Mouse (Mus musculus): Measurements from ENCODE around the gene Ces1e. TPM values are rescaled to one million over a fixed set of nuclear protein-coding genes. Genes with fewer than 3 reads are reported as not detected.
A peak's percentile ranks its signal among the peaks of the same experiment; 100 is the strongest.

Gene Ces1e
- polyA plus RNA-seq (2015; fragmentation: Nextera tagmentation; extraction: Ambion mirVana), result 1.7 and 2.8 TPM in 2 replicates

GRCm38 (mm10) chr8:93229446-93229845 lies at the start of gene Ces1e:
Ces1e (minus strand) TSS chr8:93229619.
- Histone ChIP-seq H3K36me3 (no peaks in the 10 kb centered on the region), H3K9me3 (no peaks in the 10 kb centered on the region), H3K4me2 (replicated peaks) (peak within 1 kb of the TSS; percentile 42), H3K4me3 (replicated peaks) (no peak within 1 kb of the TSS), H3K27me3 (replicated peaks) (no peaks in the 10 kb centered on the region), H3K4me1 (replicated peaks) (no peaks in the 10 kb centered on the region), H3K9ac (no peak within 1 kb of the TSS), H3K27ac (0 out of 2 replicates have a peak within 1 kb of the TSS, but pooled peaks have one; percentile 33)
- peak; percentile 94 for ATAC-seq

- H3K9me3 ChIP-seq, result no peaks in the 10 kb centered on the region
Measured at GRCm38 (mm10) chr8:93278176-93278805, 48.9 kb upstream of the Ces1e start.

GRCm38 (mm10) chr8:93274609-93275008 lies 45.2 kb upstream of the Ces1e start:
- Histone ChIP-seq H3K9ac (no peak overlapping the region), H3K36me3 (no peaks in the 10 kb centered on the region), H3K27me3 (replicated peaks) (no peaks in the 10 kb centered on the region), H3K4me1 (replicated peaks) (no peaks in the 10 kb centered on the region), H3K4me3 (replicated peaks) (no peak overlapping the region), H3K4me2 (replicated peaks) (no peak overlapping the region), H3K9me3 (no peaks in the 10 kb centered on the region), H3K27ac (no peak overlapping the region)
- no peak for ATAC-seq
- 71% methylated on average over 4 of the region's 4 CpGs for WGBS

More at GRCm38 (mm10) chr8:93278176-93278805, 48.9 kb upstream of the Ces1e start:
- Histone ChIP-seq H3K27me3 (replicated peaks) (no peaks in the 10 kb centered on the region), H3K9ac (no peak overlapping the region), H3K4me3 (replicated peaks) (no peak overlapping the region), H3K4me2 (replicated peaks) (no peak overlapping the region), H3K27ac (no peak overlapping the region), H3K36me3 (no peaks in the 10 kb centered on the region), H3K4me1 (replicated peaks) (no peaks in the 10 kb centered on the region)
- no peak for ATAC-seq
- WGBS, result 72% methylated on average over 4 of the region's 4 CpGs

- Histone ChIP-seq H3K27me3 (replicated peaks) (no peaks in the 10 kb centered on the region), H3K4me3 (replicated peaks) (no peak overlapping the region), H3K9ac (no peak overlapping the region), H3K4me1 (replicated peaks) (no peaks in the 10 kb centered on the region), H3K27ac (no peak overlapping the region), H3K9me3 (no peaks in the 10 kb centered on the region), H3K36me3 (no peaks in the 10 kb centered on the region), H3K4me2 (replicated peaks) (no peak overlapping the region)
- peak; percentile 68 for ATAC-seq
- 80% methylated on average over 3 of the region's 3 CpGs for WGBS
Measured at GRCm38 (mm10) chr8:93273321-93273720, 43.9 kb upstream of the Ces1e start.

GRCm38 (mm10) chr8:93272686-93273085 lies 43.3 kb upstream of the Ces1e start:
- Histone ChIP-seq H3K4me3 (replicated peaks) (no peak overlapping the region), H3K27me3 (replicated peaks) (no peaks in the 10 kb centered on the region), H3K4me2 (replicated peaks) (no peak overlapping the region), H3K36me3 (no peaks in the 10 kb centered on the region), H3K27ac (no peak overlapping the region), H3K9me3 (no peaks in the 10 kb centered on the region), H3K4me1 (replicated peaks) (no peaks in the 10 kb centered on the region), H3K9ac (no peak overlapping the region)
- ATAC-seq, result no peak
- WGBS, result 78% methylated on average over 4 of the region's 4 CpGs

GRCm38 (mm10) chr8:93261436-93261835 lies 32.0 kb upstream of the Ces1e start:
- ATAC-seq, result no peak
- Histone ChIP-seq H3K9ac (no peak overlapping the region), H3K27ac (no peak overlapping the region), H3K4me3 (replicated peaks) (no peak overlapping the region), H3K4me2 (replicated peaks) (no peak overlapping the region), H3K9me3 (no peaks in the 10 kb centered on the region), H3K27me3 (replicated peaks) (no peaks in the 10 kb centered on the region), H3K36me3 (no peaks in the 10 kb centered on the region), H3K4me1 (replicated peaks) (no peaks in the 10 kb centered on the region)
- 38% methylated on average over 2 of the region's 2 CpGs for WGBS

- no peaks in the 10 kb centered on the region for H3K36me3 ChIP-seq
- H3K27me3 ChIP-seq (replicated peaks), result no peaks in the 10 kb centered on the region
- WGBS, result 91% methylated on average over 1 of the region's 1 CpGs
- H3K27ac ChIP-seq, result no peak overlapping the region
- no peaks in the 10 kb centered on the region for H3K4me1 ChIP-seq (replicated peaks)
- H3K9ac ChIP-seq, result no peak overlapping the region
- no peak overlapping the region for H3K4me3 ChIP-seq (replicated peaks)
- ATAC-seq, result peak; percentile 41
- no peaks in the 10 kb centered on the region for H3K9me3 ChIP-seq
- H3K4me2 ChIP-seq (replicated peaks), result no peak overlapping the region
Measured at GRCm38 (mm10) chr8:93252400-93252925, 23.0 kb upstream of the Ces1e start.

GRCm38 (mm10) chr8:93246057-93246456 lies 16.6 kb upstream of the Ces1e start:
- Histone ChIP-seq H3K27me3 (replicated peaks) (no peaks in the 10 kb centered on the region), H3K36me3 (no peaks in the 10 kb centered on the region), H3K4me3 (replicated peaks) (no peak overlapping the region), H3K9me3 (no peaks in the 10 kb centered on the region), H3K27ac (no peak overlapping the region), H3K9ac (no peak overlapping the region), H3K4me2 (replicated peaks) (no peak overlapping the region), H3K4me1 (replicated peaks) (no peaks in the 10 kb centered on the region)
- WGBS, result 69% methylated on average over 2 of the region's 2 CpGs
- ATAC-seq, result peak; percentile 80

- no peaks in the 10 kb centered on the region for H3K4me1 ChIP-seq (replicated peaks)
- no peak overlapping the region for H3K9ac ChIP-seq
- H3K27ac ChIP-seq, result no peak overlapping the region
- no peak for ATAC-seq
- no peak overlapping the region for H3K4me3 ChIP-seq (replicated peaks)
- H3K27me3 ChIP-seq (replicated peaks), result no peaks in the 10 kb centered on the region
- H3K36me3 ChIP-seq, result no peaks in the 10 kb centered on the region
- no peaks in the 10 kb centered on the region for H3K9me3 ChIP-seq
- H3K4me2 ChIP-seq (replicated peaks), result no peak overlapping the region
Measured at GRCm38 (mm10) chr8:93239884-93240283, 10.5 kb upstream of the Ces1e start.

- no peak for ATAC-seq
- Histone ChIP-seq H3K4me3 (replicated peaks) (no peak overlapping the region), H3K9ac (no peak overlapping the region), H3K36me3 (no peaks in the 10 kb centered on the region), H3K27ac (no peak overlapping the region), H3K4me2 (replicated peaks) (no peak overlapping the region), H3K9me3 (no peaks in the 10 kb centered on the region), H3K27me3 (replicated peaks) (no peaks in the 10 kb centered on the region), H3K4me1 (replicated peaks) (no peaks in the 10 kb centered on the region)
- 83% methylated on average over 1 of the region's 1 CpGs for WGBS
Measured at GRCm38 (mm10) chr8:93235681-93236080, 6.3 kb upstream of the Ces1e start.

GRCm38 (mm10) chr8:93234706-93235105 lies 5.3 kb upstream of the Ces1e start:
- Histone ChIP-seq H3K9ac (no peak overlapping the region), H3K36me3 (no peaks in the 10 kb centered on the region), H3K27me3 (replicated peaks) (no peaks in the 10 kb centered on the region), H3K4me1 (replicated peaks) (no peaks in the 10 kb centered on the region), H3K4me2 (replicated peaks) (no peak overlapping the region), H3K4me3 (replicated peaks) (no peak overlapping the region), H3K27ac (no peak overlapping the region), H3K9me3 (no peaks in the 10 kb centered on the region)
- WGBS, result 86% methylated on average over 1 of the region's 1 CpGs
- ATAC-seq, result no peak

GRCm38 (mm10) chr8:93234068-93234467 lies 4.6 kb upstream of the Ces1e start:
- H3K4me2 ChIP-seq (replicated peaks), result no peak overlapping the region
- H3K9ac ChIP-seq, result no peak overlapping the region
- 63% methylated on average over 6 of the region's 6 CpGs for WGBS
- H3K4me3 ChIP-seq (replicated peaks), result no peak overlapping the region
- H3K4me1 ChIP-seq (replicated peaks), result no peaks in the 10 kb centered on the region
- no peaks in the 10 kb centered on the region for H3K36me3 ChIP-seq
- H3K27me3 ChIP-seq (replicated peaks), result no peaks in the 10 kb centered on the region
- H3K27ac ChIP-seq, result no peak overlapping the region
- ATAC-seq, result no peak
- no peaks in the 10 kb centered on the region for H3K9me3 ChIP-seq

DNA sequence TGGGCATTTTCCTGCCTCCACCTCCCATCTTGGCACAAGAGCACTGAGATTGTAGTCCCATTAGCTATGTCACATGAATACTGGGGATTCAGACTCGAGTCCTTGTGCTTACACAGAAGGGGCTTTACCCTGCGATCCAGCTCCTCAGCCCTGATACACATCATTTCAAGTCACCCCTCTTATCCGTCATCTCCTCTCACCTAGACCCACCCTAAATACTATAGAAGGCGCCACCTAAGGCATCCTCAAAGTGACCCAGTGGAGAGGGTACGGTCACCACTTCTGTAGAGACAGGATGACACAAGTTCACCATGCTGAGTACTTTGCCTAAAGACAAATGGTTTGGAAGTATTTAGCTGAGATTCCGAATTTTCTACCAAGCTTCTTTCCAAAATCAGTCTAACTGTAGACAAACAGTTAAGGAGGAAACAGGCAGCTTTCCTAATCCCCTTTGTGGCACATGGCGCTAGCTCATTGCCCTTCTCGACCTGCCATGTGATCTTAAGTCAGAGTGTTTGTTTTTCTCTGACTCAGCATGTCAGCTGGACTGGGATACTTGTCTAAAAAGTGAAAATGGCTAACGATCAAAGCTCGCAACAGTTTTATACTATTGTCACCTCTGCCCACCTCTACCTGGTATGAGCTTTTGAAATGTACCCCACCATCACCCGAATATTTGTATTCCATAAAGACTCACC lies 597 bp downstream of the Ces1e start:
- no peaks in the 10 kb centered on the region for H3K36me3 ChIP-seq
- ATAC-seq, result peak; percentile 94
- H3K9ac ChIP-seq, result no peak overlapping the region
- H3K27ac ChIP-seq, result 0 out of 2 replicates have a peak overlapping the region, but pooled peaks have one; percentile 33
- H3K27me3 ChIP-seq (replicated peaks), result no peaks in the 10 kb centered on the region
- H3K9me3 ChIP-seq, result no peaks in the 10 kb centered on the region
- H3K4me1 ChIP-seq (replicated peaks), result no peaks in the 10 kb centered on the region
- 57% methylated on average over 11 of the region's 11 CpGs for WGBS
- H3K4me3 ChIP-seq (replicated peaks), result no peak overlapping the region
- H3K4me2 ChIP-seq (replicated peaks), result peak overlapping the region; percentile 42

Measured in intestine, embryonic 15.5 days (tissue).